In genomic region chr14:25768915-25769625, GRCm38 (mm10) we compare ENCODE assay signal across 8 mouse cellular contexts. TPM values are rescaled to one million over a fixed set of nuclear protein-coding genes. Genes with fewer than 3 reads are reported as not detected.
A peak's percentile ranks its signal among the peaks of the same experiment; 100 is the strongest.
DNase-seq lines count a peak whose midpoint lies in the region; ATAC-seq and TF ChIP-seq lines count a peak whose summit lies in the region.

Zcchc24 (minus strand) TSS chr14:25769039.

- DNase-seq in A20 (ENCODE audit: low read depth, low spot score): peak; percentile 75
- DNase-seq in adrenal gland, postnatal 4 days (ENCODE audit: low spot score in 2 of 2): peak; percentile 73 to 81
- peak; percentile 98 for DNase-seq in kidney, postnatal 0 days (ENCODE audit: low spot score)
- DNase-seq in liver, adult 2 months (ENCODE audit: extremely low read depth, low read depth, low spot score): peak; percentile 72
- DNase-seq in splenic B cell, adult 2 months (ENCODE audit: low read depth, low spot score): peak; percentile 83

- H3K36me3 ChIP-seq in heart, embryonic 13.5 days: no peaks in the 10 kb centered on the region
- no peaks in the 10 kb centered on the region for H3K36me3 ChIP-seq in kidney, postnatal 0 days (ENCODE audit: insufficient read depth, low read length)
- H3K36me3 ChIP-seq in liver, adult 2 months (ENCODE audit: control insufficient read depth, insufficient read depth, low read length): no peaks in the 10 kb centered on the region
- H3K36me3 ChIP-seq in myocyte (ENCODE audit: control insufficient read depth, insufficient read depth): peaks cover 12% of the 10 kb centered on the region
- H3K36me3 ChIP-seq in splenic B cell, adult 2 months (ENCODE audit: control insufficient read depth, insufficient read depth, low read length, poor library complexity, severe bottlenecking): no peaks in the 10 kb centered on the region

- peaks cover 13% of the 10 kb centered on the region; the same call in 1 of the 2 replicates for H3K4me1 ChIP-seq in embryonic fibroblast, embryonic 13.5 days (ENCODE audit: control insufficient read depth, insufficient read depth, low read length)
- H3K4me1 ChIP-seq in heart, embryonic 13.5 days: peaks cover 57% of the 10 kb centered on the region
- H3K4me1 ChIP-seq in kidney, postnatal 0 days (replicated peaks; ENCODE audit: insufficient read depth, low read length): peaks cover 23% of the 10 kb centered on the region
- H3K4me1 ChIP-seq in liver, adult 2 months (ENCODE audit: control insufficient read depth, insufficient read depth, low read length): peaks cover 27% of the 10 kb centered on the region

- 0 out of 2 replicates have a peak, but pooled peaks have one; percentile 36 for TF ChIP-seq POLR2A in embryonic fibroblast, embryonic 13.5 days (IDR thresholded peaks at IDR 0.05; ENCODE audit: low read depth, low read length)
- TF ChIP-seq POLR2A in liver, adult 2 months (IDR thresholded peaks at IDR 0.05; ENCODE audit: extremely low read depth, insufficient read depth, low read length): peak; percentile 65; the same call in 1 of the 2 replicates
- TF ChIP-seq POLR2A in myocyte (IDR thresholded peaks at IDR 0.05; ENCODE audit: insufficient read length, low read depth): peak; percentile 84

- peaks cover 23% of the 10 kb centered on the region for H3K79me2 ChIP-seq in liver, adult 2 months (ENCODE audit: control insufficient read depth, insufficient read depth, low read length)
- peaks cover 42% of the 10 kb centered on the region for H3K79me2 ChIP-seq in myocyte (ENCODE audit: control insufficient read depth, insufficient read depth)

- WGBS in heart, embryonic 13.5 days: under 1% methylated on average over 45 of the region's 55 CpGs
- under 1% methylated on average over 44 of the region's 55 CpGs for WGBS in kidney, postnatal 0 days
- 3% methylated on average over 53 of the region's 55 CpGs for WGBS in liver, adult 2 months

- H3K27me3 ChIP-seq in heart, embryonic 13.5 days (replicated peaks): no peaks in the 10 kb centered on the region
- no peaks in the 10 kb centered on the region for H3K27me3 ChIP-seq in kidney, postnatal 0 days (ENCODE audit: insufficient read depth, low read length)
- H3K27me3 ChIP-seq in liver, adult 2 months (ENCODE audit: control insufficient read depth, insufficient read depth, low read length): no peaks in the 10 kb centered on the region
- no peaks in the 10 kb centered on the region for H3K27me3 ChIP-seq in myocyte (ENCODE audit: control insufficient read depth, insufficient read depth, insufficient read length)
- H3K27me3 ChIP-seq in splenic B cell, adult 2 months (ENCODE audit: control insufficient read depth, insufficient read depth, low read length, poor library complexity, severe bottlenecking): no peaks in the 10 kb centered on the region

- H3K9ac ChIP-seq in heart, embryonic 13.5 days: peak within 1 kb of the TSS; percentile 96
- H3K9ac ChIP-seq in kidney, postnatal 0 days (ENCODE audit: low read depth, low read length): peak within 1 kb of the TSS; percentile 79
- peak within 1 kb of the TSS; percentile 97 for H3K9ac ChIP-seq in liver, adult 2 months (ENCODE audit: low read depth, low read length)

- peak; percentile 83 for ATAC-seq in heart, embryonic 13.5 days (ENCODE audit: extremely low read depth, insufficient number of reproducible peaks, low FRiP score, low TSS enrichment)
- ATAC-seq in kidney, postnatal 0 days (replicated peaks; ENCODE audit: low FRiP score, low read depth): peak; percentile 89

- no peak for TF ChIP-seq CTCF in embryonic fibroblast, embryonic 13.5 days (IDR thresholded peaks at IDR 0.05; ENCODE audit: borderline replicate concordance, insufficient read depth, low read length)
- no peak for TF ChIP-seq CTCF in kidney, postnatal 0 days (IDR thresholded peaks at IDR 0.05; ENCODE audit: low read depth)
- TF ChIP-seq CTCF in liver, adult 2 months (IDR thresholded peaks at IDR 0.05; ENCODE audit: low read depth, low read length): no peak

- H3K4me3 ChIP-seq in embryonic fibroblast, embryonic 13.5 days (ENCODE audit: insufficient read depth, low read length): peak within 1 kb of the TSS; percentile 98
- peak within 1 kb of the TSS; percentile 90 for H3K4me3 ChIP-seq in heart, embryonic 13.5 days
- H3K4me3 ChIP-seq in kidney, postnatal 0 days (replicated peaks; ENCODE audit: low read depth, low read length): peak within 1 kb of the TSS; percentile 83
- peak within 1 kb of the TSS; percentile 92 for H3K4me3 ChIP-seq in liver, adult 2 months (ENCODE audit: insufficient read depth, low read depth, low read length)
- H3K4me3 ChIP-seq in myocyte: peak within 1 kb of the TSS; percentile 97

- H3K4me2 ChIP-seq in heart, embryonic 13.5 days: peak within 1 kb of the TSS; percentile 93
- peak within 1 kb of the TSS; percentile 90 for H3K4me2 ChIP-seq in kidney, postnatal 0 days (ENCODE audit: low read length)
- H3K4me2 ChIP-seq in myocyte (ENCODE audit: low read depth): peak within 1 kb of the TSS; percentile 97

- H3ac ChIP-seq in myocyte (ENCODE audit: control insufficient read depth, insufficient read length): peak within 1 kb of the TSS; percentile 83

- H3K27ac ChIP-seq in embryonic fibroblast, embryonic 13.5 days (ENCODE audit: insufficient read depth, low read length): peak within 1 kb of the TSS; percentile 82
- H3K27ac ChIP-seq in heart, embryonic 13.5 days (replicated peaks): peak within 1 kb of the TSS; percentile 94
- peak within 1 kb of the TSS; percentile 90 for H3K27ac ChIP-seq in kidney, postnatal 0 days
- H3K27ac ChIP-seq in liver, adult 2 months (replicated peaks; ENCODE audit: insufficient read depth, low read depth, low read length): peak within 1 kb of the TSS; percentile 98

- H3K9me3 ChIP-seq in heart, embryonic 13.5 days: no peaks in the 10 kb centered on the region
- no peaks in the 10 kb centered on the region for H3K9me3 ChIP-seq in kidney, postnatal 0 days (replicated peaks; ENCODE audit: low read length)

TF ChIP-seq in myocyte, 11 proteins besides CTCF, POLR2A, EP300 and RAD21:
- TF ChIP-seq USF1 (IDR thresholded peaks at IDR 0.05; ENCODE audit: low read depth) (no peak), MYOD1 (IDR thresholded peaks at IDR 0.05; ENCODE audit: control insufficient read depth in 1 of 3, insufficient read length in 2 of 3, low read depth in 2 of 3) (peak in 1 of 3 experiments; percentile 22), POLR2AphosphoS2 (IDR thresholded peaks at IDR 0.05; ENCODE audit: insufficient read length, low read depth) (peak; percentile 80)

RNA-seq across cellular contexts. Expression of gene Zcchc24, which starts in this region (rescaled TPM):
- total RNA-seq in adrenal gland, postnatal 4 days (2021): 10 to 100 TPM; 30.2 to 34.7 TPM
- 116 and 122 TPM in 2 replicates for polyA plus RNA-seq in embryonic fibroblast, embryonic 13.5 days (2011; ENCODE audit: insufficient read length, low read depth, missing spikeins)
- 20.8 and 22.6 TPM in 2 replicates for polyA plus RNA-seq in heart, embryonic 13.5 days (2015; fragmentation: Nextera tagmentation; extraction: Ambion mirVana)
- polyA plus RNA-seq in kidney, postnatal 0 days (2015; fragmentation: Nextera tagmentation; extraction: Ambion mirVana): 15.7 and 15.9 TPM in 2 replicates
- total RNA-seq in liver, adult 2 months (2014; rRNA removed): 27.3 and 28.7 TPM in 2 replicates
- 53.0 and 57.7 TPM in 2 replicates for polyA plus RNA-seq in liver, adult 2 months (2012; rRNA removed)
- 86.2 TPM for polyA plus RNA-seq in myocyte (2012; fragmentation: generic; extraction: Trizol)

Comparison
In these comparisons a context has a peak if more than half of its experiments do, and no peak if none do; other contexts are left out.
1. Peak in every context shown above with its lines: DNase-seq, ATAC-seq, H3K4me3 ChIP-seq and H3K27ac ChIP-seq.